Mouse (Mus musculus) brain, embryonic 18.5 days (tissue): Measurements from ENCODE around the gene Polr2c.
A peak's percentile ranks its signal among the peaks of the same experiment; 100 is the strongest.

Source experiments
- DNase-seq: peaks from one replicate; pipeline ENCODE4 v3.0.0-alpha.2; 2012; ENCODE audit warnings: low read depth, low spot score

The Polr2c gene

GRCm38 (mm10) chr8:94880742-94881141, 23.5 kb downstream of the Polr2c start:
- no peak for DNase-seq

GRCm38 (mm10) chr8:94888383-94889036, 31.3 kb downstream of the Polr2c start:
- no peak for DNase-seq

GRCm38 (mm10) chr8:94892917-94893316, 35.7 kb downstream of the Polr2c start:
- no peak for DNase-seq

GRCm38 (mm10) chr8:94899262-94899661, 42.0 kb downstream of the Polr2c start:
- no peak for DNase-seq

- DNase-seq, result no peak
Measured at GRCm38 (mm10) chr8:94900617-94901016, 43.4 kb downstream of the Polr2c start.

- DNase-seq, result no peak
Measured at GRCm38 (mm10) chr8:94901031-94901430, 43.8 kb downstream of the Polr2c start.

GRCm38 (mm10) chr8:94903709-94904108, 46.5 kb downstream of the Polr2c start:
- no peak for DNase-seq

GRCm38 (mm10) chr8:94904450-94905175, 47.4 kb downstream of the Polr2c start:
- no peak for DNase-seq

GRCm38 (mm10) chr8:94907591-94908300, 50.5 kb downstream of the Polr2c start:
- DNase-seq, result no peak

GRCm38 (mm10) chr8:94908847-94909246, 51.6 kb downstream of the Polr2c start:
- no peak for DNase-seq

- no peak for DNase-seq
Measured at GRCm38 (mm10) chr8:94913061-94913660, 55.9 kb downstream of the Polr2c start.

GRCm38 (mm10) chr8:94914256-94914655, 57.0 kb downstream of the Polr2c start:
- no peak for DNase-seq

GRCm38 (mm10) chr8:94914701-94915101, 57.5 kb downstream of the Polr2c start:
- no peak for DNase-seq

GRCm38 (mm10) chr8:94916311-94916959, 59.2 kb downstream of the Polr2c start:
- no peak for DNase-seq

- no peak for DNase-seq
Measured at GRCm38 (mm10) chr8:94916960-94917324, 59.7 kb downstream of the Polr2c start.

GRCm38 (mm10) chr8:94917352-94917751, 60.1 kb downstream of the Polr2c start:
- peak; percentile 55 for DNase-seq

- no peak for DNase-seq
Measured at GRCm38 (mm10) chr8:94917851-94918495, 60.7 kb downstream of the Polr2c start, which contains the start of gene Ccdc102a. Gene Ccdc102a, minus strand, starts transcription at chr8:94918098.

- DNase-seq, result no peak
Measured at GRCm38 (mm10) chr8:94919256-94919655, 62.0 kb downstream of the Polr2c start.

GRCm38 (mm10) chr8:94922176-94922575, 64.9 kb downstream of the Polr2c start:
- no peak for DNase-seq

- no peak for DNase-seq
Measured at GRCm38 (mm10) chr8:94922602-94923001, 65.4 kb downstream of the Polr2c start.
